Mouse (Mus musculus) forebrain, postnatal 0 days (tissue): ENCODE measurements around the gene Pcnt. TPM values are rescaled to one million over a fixed set of nuclear protein-coding genes. Genes with fewer than 3 reads are reported as not detected.

Source experiments
- ATAC-seq: fragments of 200-750 bp; cut with Nextera tagmentation; 2 replicates; pipeline ENCODE4 v1.8.0; 2017; ENCODE audit warnings: mild to moderate bottlenecking, moderate library complexity
- DNase-seq: peaks from one replicate; pipeline ENCODE4 v3.0.0-alpha.2; 2015
- H3K27ac ChIP-seq: fragments of 300-500 bp; sonication (generic); 2 replicates; pipeline ENCODE4 v1.5.1; 2014; ENCODE audit warnings: low read depth, mild to moderate bottlenecking, antibody characterized with exemption, low read length, moderate library complexity, mixed read lengths
- H3K27me3 ChIP-seq: fragments of 300-500 bp; sonication (generic); 2 replicates; pipeline ENCODE4 v1.6.1; 2014; ENCODE audit warnings: mild to moderate bottlenecking, low read length, mixed read lengths; ENCODE audit not compliant: insufficient read depth
- H3K36me3 ChIP-seq: fragments of 300-500 bp; sonication (generic); 2 replicates; pipeline ENCODE4 v1.6.1; 2014; ENCODE audit warnings: mild to moderate bottlenecking, moderate library complexity; ENCODE audit not compliant: insufficient read depth
- H3K4me1 ChIP-seq: fragments of 300-500 bp; sonication (generic); 2 replicates; pipeline ENCODE4 v1.6.1; 2014; ENCODE audit warnings: antibody characterized with exemption; ENCODE audit not compliant: insufficient read depth
- H3K4me2 ChIP-seq: fragments of 300-500 bp; sonication (generic); 2 replicates; pipeline ENCODE4 v1.6.1; 2014; ENCODE audit warnings: low read depth, mild to moderate bottlenecking, moderate library complexity
- H3K4me3 ChIP-seq: fragments of 300-500 bp; sonication (generic); 2 replicates; pipeline ENCODE4 v1.5.1; 2014; ENCODE audit warnings: low read depth, low read length, mixed read lengths
- H3K9ac ChIP-seq: fragments of 300-500 bp; sonication (generic); 2 replicates; pipeline ENCODE4 v1.6.1; 2014; ENCODE audit warnings: mild to moderate bottlenecking
- H3K9me3 ChIP-seq: fragments of 300-500 bp; sonication (generic); 2 replicates; pipeline ENCODE4 v1.6.1; 2016; ENCODE audit warnings: low read length
- CTCF ChIP-seq: sonication (generic); IDR thresholded peaks from 2 replicates; pipeline ENCODE4 v1.5.1; 2016; ENCODE audit warnings: antibody characterized with exemption, control low read depth, low read depth
- whole genome bisulfite sequencing: fragments of 180-500 bp; shearing (Covaris S2); extraction: QIAGEN DNeasy Blood & Tissue Kit; methylation state at CpG from one replicate; pipeline ENCODE4 v1.1.7; 2014; 5-methylcytosine and 5-hydroxymethylcytosine counted together
- polyA plus RNA-seq: library from polyadenylated mRNA; unstranded; fragments of >200 nt; fragmentation: Nextera tagmentation; extraction: Ambion mirVana; gene quantifications from 2 replicates; pipeline ENCODE4 v1.2.1, GENCODE M21; 2015
- total RNA-seq: library from RNA; depleted of rRNA; stranded (reverse); fragments of >200 nt; gene quantifications from 2 replicates; pipeline ENCODE4 v1.2.3, GENCODE M21; 2014

The Pcnt gene
- total and polyA plus RNA-seq, 2 experiments from 2014 or later, result 4.4 to 19.0 TPM

GRCm38 (mm10) chr10:76345540-76345902 is 97.1 kb downstream of the Pcnt start:
- peak overlapping the region; percentile 96 for H3K9ac ChIP-seq
- 4% methylated on average over 12 of the region's 12 CpGs for WGBS
- peak overlapping the region; percentile 91 for H3K4me3 ChIP-seq
- H3K4me1 ChIP-seq, result peaks cover 8% of the 10 kb centered on the region; the same call in 1 of the 2 replicates
- no peaks in the 10 kb centered on the region for H3K27me3 ChIP-seq
- TF ChIP-seq CTCF, result no peak
- DNase-seq, result no peak
- ATAC-seq, result peak; percentile 35
- H3K27ac ChIP-seq, result no peak overlapping the region
- no peaks in the 10 kb centered on the region for H3K9me3 ChIP-seq
- H3K36me3 ChIP-seq, result no peaks in the 10 kb centered on the region
- H3K4me2 ChIP-seq, result peak overlapping the region; percentile 61

DNA sequence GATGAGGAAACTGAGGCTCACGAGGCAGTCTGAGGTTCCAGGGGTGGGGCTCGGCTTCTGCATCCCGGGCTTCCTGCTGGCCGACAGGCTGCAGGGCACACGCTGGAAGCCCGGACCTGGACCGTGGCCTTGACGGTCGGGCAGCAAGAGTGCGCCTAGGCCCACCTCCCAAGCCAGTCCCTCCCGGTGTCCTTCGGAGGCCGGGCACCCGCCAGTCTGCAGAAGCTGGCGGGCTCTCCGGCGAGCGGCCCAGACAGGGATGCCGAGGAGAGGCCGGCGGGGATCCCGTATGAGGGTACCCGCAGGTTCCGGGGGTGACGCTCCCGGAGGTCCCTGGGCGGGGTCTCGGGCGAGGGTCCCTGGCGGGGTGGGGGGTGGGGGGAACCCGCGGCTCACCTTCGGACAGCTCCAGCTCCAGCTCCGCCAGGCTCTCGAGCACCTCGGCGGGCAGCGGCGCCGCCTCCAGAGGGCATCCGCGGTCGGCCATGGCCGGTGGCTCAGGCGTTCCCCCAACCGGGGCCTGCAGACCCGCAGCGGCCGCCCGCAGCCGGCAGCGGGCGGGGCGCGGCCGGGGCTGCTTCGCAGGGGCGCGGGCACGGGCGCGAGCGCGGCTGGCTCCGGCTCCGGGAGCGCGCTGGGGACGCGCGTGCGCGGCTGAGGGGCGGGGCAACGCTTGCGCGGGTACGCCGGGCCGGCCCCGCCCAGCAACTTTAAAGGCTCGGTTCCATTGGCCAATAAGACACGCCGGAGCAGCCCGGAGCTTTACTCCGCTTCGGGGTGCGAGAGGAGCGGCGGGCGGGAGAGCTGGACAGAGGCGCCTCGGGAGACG is 97.7 kb downstream of the Pcnt start, which contains the start of gene Dip2a:
Gene Dip2a (minus strand): TSS at position 581 of the 829 bp plus-strand sequence.
- Histone ChIP-seq H3K27me3 (no peaks in the 10 kb centered on the region), H3K36me3 (no peaks in the 10 kb centered on the region), H3K27ac (peak within 1 kb of the TSS; percentile 67), H3K9ac (peak within 1 kb of the TSS; percentile 96), H3K4me3 (peak within 1 kb of the TSS; percentile 91), H3K4me1 (peaks cover 8% of the 10 kb centered on the region; the same call in 1 of the 2 replicates), H3K4me2 (peak within 1 kb of the TSS; percentile 61), H3K9me3 (no peaks in the 10 kb centered on the region)
- TF ChIP-seq CTCF, result no peak
- ATAC-seq (peak; percentile 96), DNase-seq (peak; percentile 95)
- WGBS, result under 1% methylated on average over 94 of the region's 94 CpGs

- H3K9ac ChIP-seq, result no peak overlapping the region
- H3K27ac ChIP-seq, result no peak overlapping the region
- no peaks in the 10 kb centered on the region for H3K27me3 ChIP-seq
- no peak for TF ChIP-seq CTCF
- no peak overlapping the region for H3K4me2 ChIP-seq
- no peak overlapping the region for H3K4me3 ChIP-seq
- H3K4me1 ChIP-seq, result no peaks in the 10 kb centered on the region
- WGBS, result 39% methylated on average over 4 of the region's 4 CpGs
- no peak for ATAC-seq
- DNase-seq, result no peak
- H3K9me3 ChIP-seq, result no peaks in the 10 kb centered on the region
- no peaks in the 10 kb centered on the region for H3K36me3 ChIP-seq
Measured at GRCm38 (mm10) chr10:76334350-76334749, 108.2 kb downstream of the Pcnt start.

DNA sequence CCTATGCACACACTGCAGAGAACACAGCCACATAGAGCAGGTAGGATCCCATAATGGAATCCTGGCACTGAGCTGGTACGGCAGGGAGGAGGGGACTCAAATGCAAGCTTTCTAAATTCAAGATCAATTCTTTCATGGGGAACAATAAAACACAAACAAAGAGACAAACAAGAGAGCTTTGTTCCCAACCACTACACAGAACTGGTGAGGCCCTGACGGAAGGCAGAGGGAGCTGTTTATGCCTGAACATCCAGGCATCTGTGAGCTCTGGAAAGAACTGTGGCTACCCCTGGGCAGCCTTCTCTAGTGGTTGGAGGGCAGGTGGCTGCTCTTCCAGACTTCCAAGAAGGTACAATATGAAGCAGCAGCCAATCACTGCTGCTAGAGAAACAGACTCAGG is 110.5 kb downstream of the Pcnt start:
- no peak for TF ChIP-seq CTCF
- H3K27ac ChIP-seq, result no peak overlapping the region
- 29% methylated on average over 2 of the region's 2 CpGs for WGBS
- no peaks in the 10 kb centered on the region for H3K9me3 ChIP-seq
- no peaks in the 10 kb centered on the region for H3K4me1 ChIP-seq
- ATAC-seq (no peak), DNase-seq (no peak)
- no peak overlapping the region for H3K4me2 ChIP-seq
- no peak overlapping the region for H3K4me3 ChIP-seq
- H3K9ac ChIP-seq, result no peak overlapping the region
- H3K36me3 ChIP-seq, result no peaks in the 10 kb centered on the region
- H3K27me3 ChIP-seq, result no peaks in the 10 kb centered on the region

- Histone ChIP-seq H3K4me3 (no peak overlapping the region), H3K27me3 (no peaks in the 10 kb centered on the region), H3K36me3 (peaks cover 7% of the 10 kb centered on the region), H3K4me2 (no peak overlapping the region), H3K9ac (no peak overlapping the region), H3K9me3 (no peaks in the 10 kb centered on the region), H3K27ac (no peak overlapping the region), H3K4me1 (no peaks in the 10 kb centered on the region)
- DNase-seq (no peak), ATAC-seq (no peak)
- no peak for TF ChIP-seq CTCF
- WGBS, result 93% methylated on average over 4 of the region's 4 CpGs
Measured at GRCm38 (mm10) chr10:76329093-76329492, 113.5 kb downstream of the Pcnt start.

GRCm38 (mm10) chr10:76328574-76328973 is 114.0 kb downstream of the Pcnt start:
- Histone ChIP-seq H3K27ac (no peak overlapping the region), H3K9me3 (no peaks in the 10 kb centered on the region), H3K36me3 (peaks cover 7% of the 10 kb centered on the region), H3K4me1 (no peaks in the 10 kb centered on the region), H3K4me3 (no peak overlapping the region), H3K9ac (no peak overlapping the region), H3K4me2 (no peak overlapping the region), H3K27me3 (no peaks in the 10 kb centered on the region)
- DNase-seq, result no peak
- ATAC-seq, result no peak
- 98% methylated on average over 3 of the region's 3 CpGs for WGBS
- TF ChIP-seq CTCF, result no peak

GRCm38 (mm10) chr10:76326304-76327006 is 116.1 kb downstream of the Pcnt start:
- no peak overlapping the region for H3K4me3 ChIP-seq
- H3K9ac ChIP-seq, result no peak overlapping the region
- 80% methylated on average over 6 of the region's 6 CpGs for WGBS
- TF ChIP-seq CTCF, result peak; percentile 53
- H3K9me3 ChIP-seq, result no peaks in the 10 kb centered on the region
- ATAC-seq (no peak), DNase-seq (peak; percentile 28)
- no peak overlapping the region for H3K4me2 ChIP-seq
- no peak overlapping the region for H3K27ac ChIP-seq
- no peaks in the 10 kb centered on the region for H3K4me1 ChIP-seq
- peaks cover 7% of the 10 kb centered on the region for H3K36me3 ChIP-seq
- no peaks in the 10 kb centered on the region for H3K27me3 ChIP-seq
